Mouse (Mus musculus): Measurements from ENCODE around the gene Dcaf6. TPM values are rescaled to one million over a fixed set of nuclear protein-coding genes. Genes with fewer than 3 reads are reported as not detected.

Gene Dcaf6
- polyA plus RNA-seq, 1 experiment from 2014 or later: 17.0 TPM

Other genes starting within 250 kb of the Dcaf6 start
- 36.4 and 38.4 TPM in 2 replicates for gene Tiprl, start 223.5 kb downstream of the Dcaf6 start, polyA plus RNA-seq (2015; fragmentation: Nextera tagmentation; extraction: Ambion mirVana)
- gene Gpr161, start 164.7 kb downstream of the Dcaf6 start, polyA plus RNA-seq (2015; fragmentation: Nextera tagmentation; extraction: Ambion mirVana): 0.07 and 0.11 TPM in 2 replicates
- 292 and 315 TPM in 2 replicates for gene Mpc2, start 162 bp upstream of the Dcaf6 start, polyA plus RNA-seq (2015; fragmentation: Nextera tagmentation; extraction: Ambion mirVana)
- gene Adcy10, start 24.7 kb upstream of the Dcaf6 start, polyA plus RNA-seq (2015; fragmentation: Nextera tagmentation; extraction: Ambion mirVana): 0.02 and 0.11 TPM in 2 replicates
- 21.9 and 23.9 TPM in 2 replicates for gene Mpzl1, start 174.1 kb upstream of the Dcaf6 start, polyA plus RNA-seq (2015; fragmentation: Nextera tagmentation; extraction: Ambion mirVana)
- gene Rcsd1, start 249.3 kb upstream of the Dcaf6 start, polyA plus RNA-seq (2015; fragmentation: Nextera tagmentation; extraction: Ambion mirVana): 12.1 and 12.8 TPM in 2 replicates